Mouse (Mus musculus): ENCODE measurements around the gene Cylc1. TPM values are rescaled to one million over a fixed set of nuclear protein-coding genes. Genes with fewer than 3 reads are reported as not detected.

Gene Cylc1
- not detected for total RNA-seq (2021)
- long read RNA-seq, experiment 1: 0 reads
- long read RNA-seq, experiment 2: 0 reads

- no peak for DNase-seq (ENCODE audit: low spot score in 2 of 2)
These were observed at the start of gene Cylc1 for GRCm38 (mm10) chrX:111110118-111110517. TSS of gene Cylc1 (plus strand) at chrX:111110418.

- DNase-seq (ENCODE audit: low spot score in 2 of 2): no peak
These were observed 31.5 kb upstream of the Cylc1 start for GRCm38 (mm10) chrX:111078680-111079079.

GRCm38 (mm10) chrX:111168040-111168439 lies 57.8 kb downstream of the Cylc1 start, which contains the start of gene Gm10112:
TSS of gene Gm10112 (plus strand) at chrX:111168340.
- DNase-seq (ENCODE audit: low spot score in 2 of 2): no peak

Other genes starting within 250 kb of the Cylc1 start
- gene Gm10112, start 57.9 kb downstream of the Cylc1 start, total RNA-seq (2021): not detected